Mouse (Mus musculus) left cerebral cortex, postnatal 4 days (tissue): ENCODE measurements around the gene Klra1. TPM values are rescaled to one million over a fixed set of nuclear protein-coding genes. Genes with fewer than 3 reads are reported as not detected.
"Not testable (repeated sequence)": the region's sequence is repeated elsewhere in the genome, so short reads cannot be mapped to it uniquely, and the experiment has no call there.

ENCODE experiments used
- DNase-seq: peaks from one replicate; pipeline ENCODE4 v3.0.0-alpha.2; 2022
- intact Hi-C: fragments of 180-260 bp; cut with DNase I; formaldehyde crosslinking; loops from one replicate; pipeline ENCODE4 v1.15.1; 2025
- total RNA-seq, 2 experiments: library from RNA; stranded (reverse); gene quantifications; 2 replicates each; pipeline ENCODE4 v1.2.3; 2021

Gene Klra1
- total RNA-seq, result not detected

DNA sequence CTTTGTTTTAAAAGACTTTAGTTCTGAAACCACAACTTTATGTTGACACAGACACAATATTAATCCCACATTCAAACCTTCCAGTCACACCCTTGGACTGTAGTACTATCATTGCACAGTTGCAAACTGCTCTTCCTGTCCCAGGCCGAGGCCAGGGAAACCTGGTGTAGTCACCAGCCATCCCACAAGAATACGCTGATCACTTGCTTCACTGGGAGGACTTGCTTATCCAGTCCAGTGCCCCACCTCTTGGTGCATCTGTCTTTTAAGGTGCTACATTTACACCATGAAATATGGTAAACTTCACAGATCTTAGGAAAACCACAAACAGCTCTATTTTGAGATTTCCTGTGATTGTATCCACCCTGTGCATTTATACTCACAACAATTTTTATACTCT, at the start of gene Klra1:
Gene Klra1, minus strand, starts transcription at position 125 of the 400 bp plus-strand sequence.
- intact Hi-C loops, result no loop called here
- DNase-seq, result no peak

DNA sequence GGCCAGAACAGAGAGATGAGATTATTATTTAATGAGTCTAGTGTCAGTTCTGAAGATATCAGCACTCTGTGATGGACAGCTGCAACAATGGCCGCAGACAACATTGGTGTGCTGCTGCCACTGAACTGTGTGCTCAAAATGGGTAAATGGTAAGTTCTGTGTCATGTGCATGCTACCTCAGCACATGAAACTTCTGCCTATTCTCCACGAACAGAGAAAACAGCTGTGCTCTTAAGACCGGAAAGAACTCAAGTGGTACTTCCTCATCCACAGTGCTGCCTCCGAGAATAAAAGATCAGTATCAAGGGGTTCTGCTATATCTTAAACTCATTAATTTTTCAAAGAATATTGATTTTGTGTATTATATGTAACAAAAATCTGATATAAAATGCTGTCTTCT, 42.8 kb upstream of the Klra1 start:
- intact Hi-C loops, result no loop called here
- DNase-seq, result no peak

DNA sequence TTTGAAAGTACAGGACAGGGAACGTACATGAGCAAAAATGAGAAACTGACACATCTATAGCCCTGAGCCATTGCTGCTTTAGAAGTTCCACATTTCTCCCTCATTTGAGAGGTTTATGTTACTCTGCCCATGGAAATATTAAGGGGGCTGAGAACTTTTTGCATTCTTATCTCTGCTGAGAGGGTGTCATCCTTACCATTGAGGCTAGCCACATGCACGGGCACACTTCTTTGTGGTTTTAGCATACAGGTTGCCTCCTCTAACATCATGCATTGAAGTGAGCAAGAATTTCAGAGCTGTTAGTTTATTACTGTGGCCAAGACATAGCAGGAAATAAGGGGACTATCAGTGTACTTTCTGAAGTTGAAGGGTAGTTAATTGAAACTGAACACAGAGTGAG, 32.5 kb upstream of the Klra1 start:
- intact Hi-C loops, result no loop called here
- no peak for DNase-seq

DNA sequence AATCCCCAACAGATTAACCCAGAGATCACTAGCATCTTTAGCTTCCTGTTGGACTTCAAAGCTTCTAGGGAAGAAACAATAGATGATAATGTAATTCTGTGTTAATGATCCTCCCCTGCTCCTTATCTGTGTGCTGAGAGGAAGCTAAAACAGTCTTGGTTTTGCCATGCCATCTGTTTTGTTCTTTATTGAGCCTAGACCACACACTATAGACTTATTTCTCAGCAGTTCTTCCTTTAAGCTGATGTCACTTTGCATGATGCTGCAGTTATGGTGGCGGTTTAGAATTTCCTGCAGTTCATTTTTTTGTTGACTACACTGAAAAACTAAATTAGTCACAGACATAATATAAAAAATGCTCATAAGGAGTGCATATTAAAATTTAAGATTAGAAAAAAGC, 18.2 kb upstream of the Klra1 start:
- no peak for DNase-seq
- intact Hi-C loops, result no loop called here

DNA sequence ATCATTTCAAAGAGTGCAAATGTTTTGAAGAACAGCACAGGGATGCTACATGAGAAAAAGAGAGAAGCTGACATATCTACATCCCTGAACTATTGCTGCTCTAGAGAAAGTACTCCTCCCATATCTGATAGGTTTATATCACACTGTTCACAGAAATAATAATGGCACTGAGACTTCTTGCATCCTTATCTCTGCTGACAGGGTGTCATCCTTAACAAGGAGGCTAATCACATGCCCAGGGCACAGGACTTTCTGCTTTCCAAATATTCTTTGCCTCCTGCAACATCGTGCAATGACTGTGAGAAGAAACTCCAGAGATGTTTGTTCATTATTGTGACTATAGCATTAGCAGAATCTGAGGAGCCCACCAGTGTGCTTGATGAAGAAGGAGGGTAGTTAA, 871 bp downstream of the Klra1 start:
- DNase-seq, result no peak
- intact Hi-C loops, result no loop called here

DNA sequence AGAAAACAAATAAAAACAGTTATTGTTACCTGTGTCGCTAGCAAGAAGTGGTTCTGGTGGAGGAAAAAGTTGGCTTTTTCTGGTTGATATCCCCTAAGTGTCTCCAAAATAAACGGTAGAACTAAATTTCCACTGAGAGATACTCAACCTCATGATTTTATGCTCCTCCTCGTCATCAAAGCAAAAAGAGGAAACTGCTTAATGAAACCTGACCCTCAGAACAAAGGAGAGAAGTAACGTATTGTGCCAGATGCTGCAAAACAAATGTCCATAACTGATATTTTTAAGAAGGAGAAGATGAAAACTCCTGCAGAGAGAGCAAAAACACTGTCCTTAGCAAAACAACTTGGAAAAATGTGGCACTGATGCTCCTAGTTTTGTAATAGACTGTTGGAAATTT, 4.3 kb downstream of the Klra1 start:
- intact Hi-C loops, result no loop called here
- no peak for DNase-seq

DNA sequence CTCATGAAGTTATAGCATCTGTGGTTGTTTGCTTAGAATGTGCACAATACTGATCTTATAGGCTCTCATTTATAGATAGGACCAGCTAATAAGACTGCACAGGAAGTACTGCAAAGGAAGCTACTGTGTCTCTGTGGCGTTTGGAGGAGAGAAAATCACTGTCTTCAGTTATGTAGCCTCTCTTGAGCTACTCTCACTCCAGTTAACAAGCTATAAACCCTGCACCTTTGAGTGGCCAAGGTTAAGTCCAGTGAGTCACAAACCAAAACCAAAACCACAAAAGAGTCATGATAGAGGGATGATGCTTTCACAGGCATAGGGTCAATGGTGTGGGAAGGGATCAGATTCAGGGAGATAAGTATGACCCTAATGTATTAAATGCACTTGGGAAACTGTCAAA, 41.3 kb downstream of the Klra1 start:
- intact Hi-C loops, result loop anchor here (10.0 kb wide), 1 partner anchor 151 kb away; the partner anchor contains the start of gene Klra9
- not testable (repeated sequence) for DNase-seq

DNA sequence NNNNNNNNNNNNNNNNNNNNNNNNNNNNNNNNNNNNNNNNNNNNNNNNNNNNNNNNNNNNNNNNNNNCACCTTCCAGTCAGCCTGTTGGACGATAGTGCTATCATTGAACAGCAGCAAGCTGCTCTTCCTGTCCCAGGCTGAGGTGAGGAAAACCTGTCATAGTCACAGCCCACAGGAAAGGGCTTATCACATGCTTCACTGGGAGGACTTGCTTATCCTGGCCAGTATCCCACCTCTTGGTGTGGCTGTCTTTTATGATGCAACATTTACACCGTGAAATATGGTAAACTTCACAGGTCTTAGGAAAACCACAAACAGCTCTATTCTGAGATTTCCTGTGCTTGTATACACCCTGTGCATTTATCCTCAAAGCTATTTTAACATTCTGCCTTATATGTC, 44.7 kb downstream of the Klra1 start:
- intact Hi-C loops, result loop anchor here (10.0 kb wide), 1 partner anchor 147 kb away; the partner anchor contains the start of gene Klra9
- DNase-seq, result not testable (repeated sequence)

DNA sequence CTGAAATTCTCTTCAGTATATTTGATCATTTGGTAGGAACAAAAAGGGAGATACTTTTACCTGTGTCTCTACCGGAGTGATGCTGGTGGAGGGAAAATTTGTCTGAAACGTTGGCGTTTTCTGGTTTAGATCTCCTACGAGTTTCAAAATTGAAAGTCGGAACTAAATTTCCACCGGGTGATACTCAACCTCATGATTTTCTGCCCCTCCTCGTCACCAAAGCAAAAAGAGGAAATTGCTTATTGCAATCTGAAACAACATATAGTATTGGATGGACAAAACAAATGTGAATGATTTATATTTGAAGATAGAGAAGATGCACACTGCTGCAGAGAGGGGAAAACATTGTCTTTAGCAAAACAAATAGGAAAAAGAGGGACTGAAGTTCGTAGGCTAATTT, 49.3 kb downstream of the Klra1 start, which contains the start of gene Klra3:
Gene Klra3, minus strand, starts transcription at position 164 of the 400 bp plus-strand sequence.
- no peak for DNase-seq
- intact Hi-C loops, result no loop called here

Other genes starting within 250 kb of the Klra1 start
- not detected for gene Klra9, start 193.8 kb downstream of the Klra1 start, total RNA-seq
- not detected for gene Klra7, start 153.6 kb downstream of the Klra1 start, total RNA-seq
- not detected for gene Klra10, start 104.9 kb downstream of the Klra1 start, total RNA-seq
- gene Klra3, start 49.3 kb downstream of the Klra1 start, total RNA-seq, result not detected